Mouse (Mus musculus): ENCODE measurements around the gene Pak1ip1.

The Pak1ip1 gene

DNA sequence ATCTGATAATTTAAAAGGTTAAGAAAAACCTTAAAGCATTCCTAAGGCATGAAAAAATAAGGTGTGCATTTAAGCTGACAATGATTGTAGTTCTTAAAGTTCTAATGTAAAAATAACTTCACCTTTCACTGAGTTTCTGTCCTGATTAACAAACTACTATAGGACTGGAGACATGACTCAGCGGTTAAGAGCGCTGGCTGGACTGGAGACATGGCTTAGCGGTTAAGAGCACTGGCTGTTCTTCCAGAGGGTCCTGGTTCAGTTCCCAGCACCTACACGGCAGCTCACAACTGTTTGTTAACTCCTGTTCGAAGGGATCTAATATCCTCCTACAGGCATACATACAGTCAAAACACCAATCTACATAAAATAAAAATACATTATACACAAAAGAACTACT lies 1.2 kb downstream of the Pak1ip1 start:
- no peak for DNase-seq (ENCODE audit: inconsistent age in 2 of 2, low spot score in 1 of 2)

DNA sequence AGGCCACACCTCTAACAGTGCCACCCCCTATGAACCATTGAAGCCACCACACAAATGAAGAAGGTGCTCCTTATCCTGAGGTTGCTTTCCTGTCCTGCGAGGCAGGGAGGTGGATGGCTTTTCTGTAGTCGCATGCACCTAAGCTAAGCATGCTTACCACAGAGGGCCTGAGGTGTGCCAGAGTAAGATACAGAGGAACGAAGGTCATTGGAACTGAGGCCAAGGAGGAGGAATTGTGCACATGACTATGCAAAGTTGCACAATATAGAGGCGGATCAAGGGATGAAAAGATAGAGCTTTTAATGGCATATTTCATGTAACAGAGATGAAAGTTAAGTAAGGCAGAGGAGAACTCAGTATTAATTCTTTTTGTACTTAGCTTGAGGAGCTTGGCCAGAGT lies 5.4 kb downstream of the Pak1ip1 start:
- no peak for DNase-seq (ENCODE audit: inconsistent age in 2 of 2, low spot score in 1 of 2)

DNA sequence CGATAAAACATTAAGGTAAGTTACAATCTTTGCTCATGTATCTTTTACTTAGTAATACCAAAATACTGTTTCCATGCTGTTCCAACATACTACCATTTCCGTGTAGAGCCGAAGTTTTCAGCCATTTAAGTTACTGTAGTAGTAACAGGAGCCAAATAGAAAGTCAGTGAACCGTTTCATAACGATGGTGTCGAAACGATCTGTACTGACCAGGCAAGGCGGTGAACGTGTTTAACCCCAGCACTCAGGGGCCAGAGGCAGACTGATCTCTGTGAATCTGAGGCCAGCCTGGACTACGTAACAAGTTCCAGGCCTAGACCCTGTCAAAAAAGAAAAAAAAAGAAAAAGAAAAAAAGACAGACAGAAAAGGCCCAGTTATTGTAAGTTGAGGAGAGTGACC lies 7.4 kb downstream of the Pak1ip1 start:
- no peak for DNase-seq (ENCODE audit: inconsistent age in 2 of 2, low spot score in 1 of 2)

DNA sequence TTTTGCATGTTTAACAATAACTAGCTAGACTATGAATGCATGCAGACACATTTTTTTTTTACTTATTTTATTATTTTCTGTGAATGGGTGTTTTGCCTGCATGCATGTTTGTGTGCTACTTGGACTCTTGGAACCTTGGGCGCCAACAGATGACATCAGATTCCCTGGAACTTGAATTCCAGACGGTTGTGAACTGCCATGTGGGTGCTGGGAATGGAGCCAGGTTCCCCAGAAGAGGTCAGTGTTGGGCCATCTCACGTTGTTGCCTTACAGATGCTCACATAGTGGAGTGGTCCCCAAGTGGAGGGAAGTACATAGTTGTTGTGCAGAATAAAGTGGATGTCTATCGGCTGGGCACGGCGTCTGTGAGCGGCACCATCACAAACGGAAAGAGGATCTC lies 8.1 kb downstream of the Pak1ip1 start:
- DNase-seq (ENCODE audit: inconsistent age in 2 of 2, low spot score in 1 of 2) = no peak

DNA sequence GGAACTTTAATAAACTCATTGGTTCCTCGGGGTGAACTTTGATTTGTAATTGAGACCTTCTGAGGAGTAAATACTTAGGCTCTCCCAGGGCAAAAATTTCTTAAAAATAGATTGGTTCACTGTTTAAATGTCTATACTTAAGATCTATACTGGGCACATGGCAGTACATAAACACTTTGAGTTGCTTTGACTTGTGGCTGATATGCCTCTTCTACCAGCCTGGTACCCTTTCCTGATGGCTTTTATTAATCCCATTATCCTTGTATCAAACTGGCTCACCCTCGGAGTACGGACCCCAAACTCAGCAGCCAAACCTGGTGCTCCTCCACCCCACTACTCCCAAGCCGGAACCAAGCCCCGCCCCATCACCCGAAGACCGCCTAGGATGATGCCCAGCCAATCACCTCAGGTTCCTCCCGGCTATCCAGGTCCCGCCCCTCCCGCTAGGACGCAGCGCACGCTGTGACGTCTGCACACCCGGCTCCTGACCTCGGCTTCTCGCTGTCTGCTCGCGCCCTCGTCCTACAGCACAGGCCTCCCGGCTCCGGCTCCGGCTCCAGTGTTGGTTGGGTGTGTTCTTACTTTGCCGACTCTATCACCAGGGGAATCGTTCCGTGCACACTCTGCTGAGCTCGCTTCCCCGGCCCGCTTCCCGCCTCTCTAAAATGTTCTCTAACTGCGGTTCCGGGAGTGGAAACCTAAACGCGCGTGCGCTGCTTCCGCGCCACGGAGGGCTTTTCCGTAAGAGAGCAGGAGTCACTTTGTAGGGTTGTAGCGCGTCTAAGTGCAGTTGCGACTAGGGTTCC lies 15.2 kb downstream of the Pak1ip1 start, which contains the start of gene Tmem14c:
Gene Tmem14c (plus strand): TSS at position 464 of the 806 bp plus-strand sequence.
- peak; percentile 96 to 98 for DNase-seq (ENCODE audit: inconsistent age in 2 of 2, low spot score in 1 of 2)

DNA sequence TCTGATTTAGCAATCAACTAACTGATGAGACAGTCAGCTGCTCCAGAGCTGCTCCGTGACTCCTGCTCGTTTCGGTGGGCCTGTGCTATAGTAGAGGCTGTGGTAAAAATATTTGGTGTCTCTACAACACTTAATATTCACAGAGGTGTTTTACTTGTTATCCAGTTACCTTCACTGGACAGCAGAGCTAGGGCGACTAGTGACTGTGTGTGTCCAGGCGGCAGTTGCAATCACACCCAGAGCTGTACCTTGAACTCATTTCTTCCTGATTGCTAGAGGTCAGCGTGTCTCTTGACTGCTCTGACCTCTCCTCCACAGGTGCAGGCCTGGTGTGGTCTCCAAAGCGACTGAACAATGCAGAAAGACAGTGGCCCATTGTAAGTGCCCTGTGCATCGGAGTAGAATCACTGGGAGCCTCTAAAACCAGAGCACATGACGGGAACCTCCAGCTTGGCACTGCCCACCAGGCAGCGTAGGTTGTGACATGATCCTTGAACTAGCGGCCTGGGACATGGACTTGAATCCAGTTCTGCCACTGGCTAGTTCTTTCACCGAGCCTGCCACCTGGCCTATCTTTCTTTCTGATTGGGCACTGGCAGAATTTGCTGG lies 16.1 kb downstream of the Pak1ip1 start:
- DNase-seq (ENCODE audit: inconsistent age in 2 of 2, low spot score in 1 of 2) = peak in 1 of 2 experiments; percentile 21

DNA sequence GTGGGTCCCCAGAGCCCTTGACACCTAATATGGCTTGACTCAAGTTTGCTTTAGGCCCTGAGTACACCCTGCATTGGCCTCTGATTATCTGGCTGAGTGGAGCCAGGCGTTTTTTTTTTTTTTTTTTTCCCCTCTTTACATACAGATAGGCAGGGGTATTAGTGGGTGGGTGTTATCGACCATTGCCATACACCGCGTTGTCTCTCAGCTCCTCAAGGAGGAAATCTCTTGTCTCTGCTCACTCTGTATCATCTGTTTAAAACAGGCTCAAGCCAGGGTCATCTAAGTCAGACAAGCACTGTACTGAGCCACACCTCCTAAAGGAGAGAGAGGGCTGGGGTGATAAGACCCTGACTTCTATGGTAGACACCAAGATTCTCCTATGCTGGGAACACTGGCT lies 17.0 kb downstream of the Pak1ip1 start:
- DNase-seq (ENCODE audit: inconsistent age in 2 of 2, low spot score in 1 of 2) = no peak

DNA sequence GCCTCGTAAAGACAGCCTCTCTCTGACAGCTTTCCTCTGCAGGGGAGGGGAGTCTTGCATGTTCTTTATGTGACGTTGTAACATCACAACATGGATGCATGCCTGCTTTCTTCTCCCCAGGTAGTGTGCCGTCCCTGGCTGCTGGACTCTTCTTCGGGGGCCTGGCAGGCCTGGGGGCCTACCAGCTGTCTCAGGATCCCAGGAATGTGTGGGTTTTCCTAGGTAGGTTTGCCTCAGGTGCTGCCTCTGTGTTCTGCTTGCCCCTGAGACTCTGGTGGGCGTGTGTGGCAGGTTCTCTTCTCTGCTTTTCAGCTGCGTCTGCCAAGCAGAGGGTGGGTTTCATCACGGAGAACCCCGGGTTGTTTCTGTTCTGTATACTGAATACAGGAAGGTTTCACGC lies 17.4 kb downstream of the Pak1ip1 start:
- DNase-seq (ENCODE audit: inconsistent age in 2 of 2, low spot score in 1 of 2) = no peak

DNA sequence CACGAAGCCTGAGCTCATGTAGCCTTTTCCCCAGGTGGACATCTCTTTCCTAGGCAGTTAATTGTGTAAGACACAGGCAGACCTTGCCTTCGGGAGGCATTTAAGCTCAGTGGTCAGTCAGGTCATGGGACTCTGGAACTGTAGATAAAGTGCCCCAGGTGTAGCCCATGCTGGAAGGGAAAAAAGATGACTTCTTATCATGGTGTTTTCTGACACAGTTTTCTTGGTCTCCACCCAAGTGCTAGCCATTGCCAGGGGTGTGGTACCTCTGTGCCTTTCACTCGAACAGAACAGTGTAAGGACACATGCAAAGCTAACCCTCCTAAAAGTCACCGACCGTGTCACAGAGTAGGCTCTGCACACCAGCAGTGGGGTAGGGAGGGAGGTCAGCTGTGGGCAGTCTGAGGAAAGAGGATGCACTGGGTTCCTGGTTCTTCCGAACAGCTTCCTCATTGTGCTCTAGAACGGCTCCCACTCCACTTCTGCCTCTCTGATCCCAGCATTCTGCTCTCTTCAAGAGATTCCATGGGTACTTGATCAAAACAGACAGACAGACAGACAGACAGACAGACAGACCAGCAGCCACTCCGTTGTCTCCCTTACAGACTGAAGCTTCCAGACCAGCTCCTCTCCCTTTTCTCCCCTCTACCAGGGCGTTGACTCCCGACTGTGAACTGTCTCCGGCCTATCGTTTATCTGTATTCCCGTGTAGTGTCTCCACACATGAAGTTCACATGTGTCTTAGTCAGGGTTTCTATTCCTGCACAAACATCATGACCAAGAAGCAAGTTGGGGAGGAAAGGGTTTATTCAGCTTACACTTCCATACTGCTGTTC lies 18.2 kb downstream of the Pak1ip1 start:
- no peak for DNase-seq (ENCODE audit: inconsistent age in 2 of 2, low spot score in 1 of 2)

DNA sequence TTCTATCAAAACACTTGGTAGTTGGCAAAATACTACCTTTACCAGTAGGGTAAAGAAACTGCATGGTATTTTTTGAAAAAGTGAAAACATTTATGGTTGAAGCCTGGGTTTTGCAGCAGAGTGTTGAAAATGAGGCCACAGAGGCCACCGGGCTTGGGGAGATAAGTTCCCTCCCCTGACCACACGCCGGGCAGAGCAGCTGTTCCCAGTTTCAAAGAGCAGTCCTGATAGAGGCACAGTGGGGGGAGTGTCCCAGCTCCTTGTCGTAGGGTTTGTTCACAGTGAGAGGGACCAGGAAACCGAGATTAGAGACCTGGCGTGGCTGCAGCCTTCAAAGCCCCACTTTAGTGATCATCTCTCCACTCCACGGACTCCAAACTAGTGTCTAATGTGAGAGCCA lies 19.7 kb downstream of the Pak1ip1 start:
- DNase-seq (ENCODE audit: inconsistent age in 2 of 2, low spot score in 1 of 2) = no peak

DNA sequence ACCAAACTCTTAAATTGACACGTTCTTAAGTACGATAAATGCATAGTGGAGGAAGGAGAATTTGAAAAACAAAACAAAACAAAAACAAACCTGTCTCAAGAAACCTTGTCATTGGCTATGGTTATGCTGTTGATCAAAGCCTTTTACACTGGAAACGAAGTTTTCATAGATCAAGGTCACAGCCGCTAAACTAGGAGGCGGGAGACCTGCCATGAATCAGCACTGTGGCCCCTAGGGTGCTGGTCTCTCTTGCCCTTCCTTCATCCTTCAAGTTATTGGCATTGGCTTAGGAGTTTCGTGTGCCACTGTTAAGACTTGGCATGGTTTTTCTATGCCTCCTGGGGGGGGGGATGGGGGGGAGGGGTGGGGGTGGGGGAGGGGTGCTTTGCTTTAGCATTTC lies 20.8 kb downstream of the Pak1ip1 start:
- DNase-seq (ENCODE audit: inconsistent age in 2 of 2, low spot score in 1 of 2) = peak; percentile 24 to 64

DNA sequence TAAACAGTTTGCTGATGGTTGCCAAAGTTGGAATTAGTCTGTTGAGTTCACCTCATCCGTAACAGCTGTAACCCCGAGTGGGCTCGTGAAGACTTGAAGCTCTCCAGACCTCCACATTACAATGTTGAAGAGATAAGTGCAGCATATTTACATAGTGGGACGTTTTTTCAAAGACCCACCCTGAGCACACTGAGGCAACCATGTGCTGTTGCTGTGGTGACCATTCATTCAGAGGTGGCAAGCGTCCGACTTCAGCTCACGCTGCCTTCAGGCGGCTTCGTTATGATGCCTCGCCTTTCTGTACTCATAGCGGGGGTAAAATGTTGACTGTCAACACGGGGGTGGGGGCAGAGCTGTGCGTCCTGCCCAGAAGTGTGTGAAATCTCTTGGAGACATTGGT lies 21.3 kb downstream of the Pak1ip1 start:
- DNase-seq (ENCODE audit: inconsistent age in 2 of 2, low spot score in 1 of 2) = no peak

DNA sequence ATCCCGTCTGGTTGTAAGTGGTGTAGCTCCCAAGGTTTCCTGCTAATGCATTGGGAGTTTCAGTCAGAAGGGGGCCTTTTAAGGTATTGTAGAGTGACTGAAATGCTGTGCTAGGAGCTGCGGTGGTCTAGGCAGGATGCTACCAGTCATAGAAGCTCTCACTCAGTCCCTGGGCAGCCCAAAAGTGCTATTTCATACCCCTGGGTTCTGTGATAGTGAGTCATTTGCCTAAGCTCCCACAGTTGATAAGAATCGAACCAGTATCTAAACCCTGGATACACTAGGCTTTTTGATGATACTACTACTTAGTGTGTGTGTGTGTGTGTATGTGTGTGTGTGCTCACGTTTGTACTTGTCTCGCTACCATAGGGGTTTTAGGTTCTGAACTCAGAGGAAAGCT lies 29.3 kb downstream of the Pak1ip1 start:
- DNase-seq (ENCODE audit: inconsistent age in 2 of 2, low spot score in 1 of 2) = no peak

DNA sequence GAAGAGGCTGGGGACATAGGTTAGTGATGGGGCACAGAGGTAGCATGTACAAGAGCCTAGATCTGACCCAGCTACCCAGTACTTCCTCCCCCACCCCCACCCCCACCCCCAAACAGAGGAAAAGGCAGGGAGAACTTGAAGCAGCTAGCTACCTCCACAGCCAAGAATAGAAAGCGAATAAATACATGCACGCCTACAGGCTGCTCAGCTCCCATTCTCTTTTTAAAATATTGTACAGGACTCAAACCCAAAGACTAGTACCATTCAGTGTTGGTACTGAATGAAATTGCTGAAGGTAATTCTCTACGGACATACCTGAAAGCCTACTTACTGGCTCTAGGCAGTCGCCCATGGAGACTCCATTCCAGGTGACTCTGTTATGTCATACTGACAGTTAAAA lies 41.7 kb downstream of the Pak1ip1 start:
- DNase-seq (ENCODE audit: inconsistent age in 2 of 2, low spot score in 1 of 2) = no peak

DNA sequence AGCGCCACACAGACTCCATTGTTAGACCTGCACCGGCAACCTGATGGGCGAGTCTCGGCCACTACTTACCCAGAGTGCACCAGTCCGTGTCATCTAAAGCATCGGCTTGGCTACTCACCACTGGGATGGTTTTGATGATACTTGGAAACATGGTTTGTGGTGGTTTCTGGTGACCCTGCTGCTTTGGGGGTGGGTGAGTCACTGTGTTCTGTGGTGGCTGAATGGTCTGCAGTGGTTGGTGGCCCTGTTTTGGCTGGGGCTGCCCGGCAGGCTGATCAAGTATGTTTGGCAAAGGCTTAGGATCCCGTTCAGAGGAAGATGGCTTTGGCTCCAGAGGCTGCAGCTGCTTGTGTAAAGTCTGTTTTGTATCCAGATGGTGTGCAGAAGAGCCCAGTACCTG lies 45.1 kb downstream of the Pak1ip1 start:
- no peak for DNase-seq (ENCODE audit: inconsistent age in 2 of 2, low spot score in 1 of 2)

DNA sequence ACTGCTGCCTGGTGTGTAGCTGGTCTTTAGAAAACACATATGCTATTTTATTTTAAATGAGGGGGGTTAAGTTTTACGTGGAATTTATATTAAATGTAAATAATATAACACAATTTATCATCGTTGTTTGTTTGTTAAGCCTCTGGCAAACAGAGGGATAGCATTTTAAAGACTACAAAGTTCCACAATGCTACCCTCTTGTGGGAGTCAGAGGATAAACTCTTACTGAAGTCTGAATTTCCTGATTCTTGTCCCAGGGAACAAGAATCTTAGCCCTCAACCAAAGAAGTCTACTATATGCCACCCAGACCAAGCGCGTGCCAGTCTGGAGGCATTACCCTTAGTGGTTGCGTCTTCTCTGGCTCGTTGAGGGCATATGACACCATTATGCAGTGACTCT lies 46.5 kb downstream of the Pak1ip1 start:
- DNase-seq (ENCODE audit: inconsistent age in 2 of 2, low spot score in 1 of 2) = no peak

DNA sequence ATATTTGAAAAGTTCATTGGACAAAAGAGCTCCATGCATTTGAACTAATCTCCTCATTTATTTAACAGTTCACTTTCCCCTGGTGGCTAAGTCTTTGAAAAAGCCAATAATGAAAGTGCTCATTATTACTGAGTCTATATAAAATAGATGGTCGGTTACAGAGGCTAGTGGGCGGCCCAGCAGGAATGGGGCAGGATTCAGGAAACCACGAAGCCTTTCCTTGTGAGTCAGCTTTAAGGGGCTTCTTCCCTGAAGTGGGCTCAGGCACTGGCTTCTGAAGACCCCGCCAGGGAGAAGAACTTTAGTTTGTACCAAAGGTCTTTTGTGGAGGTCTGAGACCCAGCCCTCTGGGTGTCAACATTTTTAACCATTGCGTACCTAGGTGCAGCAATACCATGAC lies 51.1 kb downstream of the Pak1ip1 start:
- DNase-seq (ENCODE audit: inconsistent age in 2 of 2, low spot score in 1 of 2) = no peak
